Mouse (Mus musculus): ENCODE results near the gene Olfr1415.

GRCm38 (mm10) chr1:92474066-92474578, 21.8 kb downstream of the Olfr1415 start:
- no peak for TF ChIP-seq CTCF (IDR thresholded peaks at IDR 0.05; ENCODE audit: extremely low read depth, insufficient read depth, insufficient read length, insufficient replicate concordance)
- no peak for TF ChIP-seq POLR2A (IDR thresholded peaks at IDR 0.05; ENCODE audit: low read depth, low read length)

Data from spleen, adult 2 months (tissue).